Mouse (Mus musculus) brain, embryonic 14.5 days (tissue): Measurements from ENCODE around the gene Myo15b. TPM values are rescaled to one million over a fixed set of nuclear protein-coding genes. Genes with fewer than 3 reads are reported as not detected.
"Not testable (repeated sequence)": the region's sequence is repeated elsewhere in the genome, so short reads cannot be mapped to it uniquely, and the experiment has no call there.

ENCODE experiments used
- DNase-seq: peaks from one replicate; pipeline ENCODE4 v3.0.0-alpha.2; 2011; ENCODE audit warnings: low read depth
- CTCF ChIP-seq: fragments of 200-500 bp; IDR thresholded peaks from 2 replicates; pipeline ENCODE4 v1.5.1; 2012; ENCODE audit warnings: inconsistent platforms, mild to moderate bottlenecking, moderate library complexity, borderline replicate concordance; ENCODE audit not compliant: insufficient read depth, insufficient read length; ENCODE audit errors: extremely low read depth
- POLR2A ChIP-seq: fragments of 200-500 bp; IDR thresholded peaks from 2 replicates; pipeline ENCODE4 v1.6.1; 2012; ENCODE audit warnings: mild to moderate bottlenecking, inconsistent platforms, borderline replicate concordance; ENCODE audit not compliant: poor library complexity, insufficient read depth, insufficient read length, severe bottlenecking; ENCODE audit errors: extremely low read depth
- polyA plus RNA-seq: library from polyadenylated mRNA; depleted of rRNA; stranded (reverse); fragments of >200 nt; gene quantifications from 2 replicates; pipeline ENCODE4 v1.2.3, GENCODE M21; 2012

The Myo15b gene
- polyA plus RNA-seq, 1 experiment: 0.14 TPM

- no peak for TF ChIP-seq CTCF
- no peak for TF ChIP-seq POLR2A
- DNase-seq: no peak
Observed at GRCm38 (mm10) chr11:115844240-115844639, 14.0 kb upstream of the Myo15b start.

GRCm38 (mm10) chr11:115845819-115846218, 12.4 kb upstream of the Myo15b start:
- no peak for DNase-seq
- TF ChIP-seq CTCF: no peak
- TF ChIP-seq POLR2A: no peak

- TF ChIP-seq POLR2A (no peak), CTCF (no peak)
- DNase-seq: no peak
Observed at GRCm38 (mm10) chr11:115854674-115855073, 3.5 kb upstream of the Myo15b start.

- DNase-seq: not testable (repeated sequence)
Observed at GRCm38 (mm10) chr11:115857146-115857545, 1.1 kb upstream of the Myo15b start.

DNA sequence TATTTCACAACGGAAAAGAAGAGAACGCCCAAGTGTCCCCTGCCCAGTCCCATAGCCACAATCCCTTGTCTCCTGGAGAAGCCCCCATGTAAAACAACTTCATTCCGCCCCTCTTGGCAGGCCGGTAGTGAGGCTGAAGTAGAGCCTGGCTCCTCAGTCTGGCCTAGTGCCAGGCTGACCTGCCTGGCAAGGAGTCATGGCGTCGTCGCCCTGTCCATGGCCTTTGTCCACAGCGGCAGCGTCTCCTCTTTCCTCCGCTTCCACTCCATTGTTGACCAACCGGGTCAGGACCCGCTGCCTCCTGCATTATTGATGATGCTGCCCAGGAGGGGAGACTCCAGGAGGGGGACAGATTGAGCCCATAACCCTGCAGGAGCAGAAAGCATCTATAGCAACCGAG, 270 bp upstream of the Myo15b start:
- no peak for DNase-seq
- TF ChIP-seq POLR2A (no peak), CTCF (no peak)

DNA sequence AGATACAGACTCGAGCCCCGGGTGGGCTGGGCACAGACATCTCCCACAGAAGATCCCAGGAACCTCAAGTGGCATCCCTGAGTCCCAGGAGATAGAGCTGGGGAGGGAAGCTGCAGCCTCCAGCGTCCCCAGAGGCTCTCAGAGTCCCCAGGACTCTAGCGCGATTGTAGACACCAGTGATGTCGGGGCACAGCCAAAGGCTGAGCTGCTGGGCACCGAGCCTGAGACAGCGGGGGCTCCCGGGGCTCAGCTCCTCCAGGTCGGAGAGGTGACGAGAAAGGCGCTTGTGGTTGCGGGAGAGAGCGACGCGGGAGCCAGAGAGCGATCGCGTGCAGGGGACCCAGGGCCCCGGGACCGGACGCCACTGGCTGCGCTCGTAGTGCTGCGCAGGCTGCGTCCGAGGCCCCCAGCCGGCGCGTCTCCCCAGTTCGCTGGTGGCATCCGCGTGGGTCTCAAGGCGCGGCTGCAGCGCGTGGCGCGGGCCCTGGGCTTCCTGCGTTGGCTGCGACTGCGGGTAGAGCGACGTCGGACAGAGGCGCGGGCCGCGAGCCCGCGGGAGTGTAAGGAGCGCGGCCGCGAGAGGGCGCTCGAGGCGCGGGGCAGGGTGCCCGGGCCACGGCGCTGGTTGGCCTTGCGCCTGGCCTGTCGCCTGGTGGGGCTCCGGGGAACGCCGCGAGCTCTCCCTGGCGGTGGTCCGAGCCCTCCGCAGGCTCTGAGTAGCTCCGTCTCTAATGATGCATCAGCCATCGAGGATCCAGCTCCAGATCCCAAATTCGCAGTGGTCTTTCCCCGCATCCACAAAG, 1.1 kb downstream of the Myo15b start:
- TF ChIP-seq CTCF: peak; percentile 73
- no peak for TF ChIP-seq POLR2A
- peak; percentile 86 for DNase-seq

GRCm38 (mm10) chr11:115863895-115864294, 5.7 kb downstream of the Myo15b start:
- TF ChIP-seq CTCF: no peak
- no peak for TF ChIP-seq POLR2A
- DNase-seq: no peak

- DNase-seq: no peak
- TF ChIP-seq CTCF (no peak), POLR2A (no peak)
Observed at GRCm38 (mm10) chr11:115869393-115869792, 11.2 kb downstream of the Myo15b start.

- no peak for TF ChIP-seq POLR2A
Observed at GRCm38 (mm10) chr11:115872437-115872836, 14.2 kb downstream of the Myo15b start.

GRCm38 (mm10) chr11:115875935-115876334, 17.7 kb downstream of the Myo15b start:
- TF ChIP-seq POLR2A (no peak), CTCF (no peak)
- DNase-seq: no peak

More at GRCm38 (mm10) chr11:115872437-115872836, 14.2 kb downstream of the Myo15b start:
- DNase-seq: no peak

GRCm38 (mm10) chr11:115876438-115876837, 18.2 kb downstream of the Myo15b start:
- TF ChIP-seq POLR2A: no peak
- TF ChIP-seq CTCF: peak; percentile 5; the same call in 1 of the 2 replicates
- no peak for DNase-seq

- TF ChIP-seq CTCF (no peak), POLR2A (no peak)
Observed at GRCm38 (mm10) chr11:115877174-115877755, 19.1 kb downstream of the Myo15b start.

DNA sequence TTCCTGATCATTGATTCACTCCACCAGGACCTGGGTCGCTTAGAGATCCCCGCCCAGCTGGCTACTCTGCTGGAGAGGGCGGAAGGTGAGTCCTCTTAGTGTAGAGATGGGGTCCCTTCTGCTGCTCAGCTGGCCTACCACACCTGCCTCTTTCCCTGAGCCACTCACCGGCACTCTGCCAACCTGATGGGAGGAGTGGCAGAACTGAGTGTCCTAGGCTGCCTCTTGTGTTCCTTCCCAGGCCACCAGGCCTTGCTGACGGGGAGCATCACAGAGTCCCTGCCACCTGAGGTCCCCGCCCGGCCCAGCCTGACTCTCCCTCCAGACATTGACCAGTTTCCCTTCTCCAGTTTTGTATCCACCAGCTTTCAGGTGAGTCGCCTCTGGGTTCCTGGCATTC, 19.9 kb downstream of the Myo15b start:
- TF ChIP-seq POLR2A: no peak
- no peak for DNase-seq

More at GRCm38 (mm10) chr11:115877174-115877755, 19.1 kb downstream of the Myo15b start:
- no peak for DNase-seq
